Comparison of ENCODE assay signal across 8 mouse cellular contexts in the genomic region with DNA sequence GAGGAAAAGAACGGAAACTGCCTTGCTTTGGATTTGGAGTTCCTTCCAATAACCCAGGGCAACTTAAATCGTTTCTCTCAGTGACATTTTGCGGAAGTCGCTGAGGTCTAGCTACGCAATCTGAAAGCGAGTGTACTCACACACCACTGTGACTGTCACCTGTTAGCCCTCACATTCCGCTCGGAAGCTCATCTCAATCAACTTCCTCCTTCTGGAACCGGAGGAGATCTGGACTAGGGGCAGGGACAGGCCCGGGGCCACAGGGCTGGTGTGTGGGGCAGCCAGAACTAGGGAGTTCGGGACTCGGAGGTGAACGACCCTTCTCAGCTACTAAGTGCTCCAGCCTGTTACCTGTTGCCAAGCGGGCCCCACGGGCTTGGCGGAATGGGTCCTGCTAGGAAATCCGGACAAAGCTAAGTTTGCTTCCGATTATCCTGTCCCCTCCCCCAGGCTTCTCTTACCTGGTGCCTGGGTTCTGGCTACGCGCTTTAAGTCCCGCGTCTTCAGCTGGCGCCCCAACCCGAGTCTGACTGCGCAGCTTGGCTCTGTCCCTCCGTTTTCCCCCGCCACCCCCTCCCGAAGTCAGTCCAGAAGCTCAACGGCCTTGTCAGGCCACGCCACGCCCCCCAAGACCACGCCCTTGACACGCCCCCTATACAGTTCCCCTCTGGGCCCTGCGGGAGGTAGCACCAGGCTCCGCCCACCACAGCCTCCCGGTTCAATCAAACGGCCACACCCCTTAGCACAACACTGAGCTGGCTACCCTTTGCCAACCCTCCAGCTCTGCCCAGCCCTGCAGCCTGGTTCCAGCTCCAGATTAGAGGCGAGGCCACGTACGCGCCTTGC. TPM values are rescaled to one million over a fixed set of nuclear protein-coding genes. Genes with fewer than 3 reads are reported as not detected.
DNase-seq lines count a peak whose midpoint lies in the region; ATAC-seq and TF ChIP-seq lines count a peak whose summit lies in the region.

No protein-coding gene starts in this region.

- peak overlapping the region; percentile 72 for H3K4me2 ChIP-seq in forebrain, embryonic 12.5 days
- peak overlapping the region; percentile 94 for H3K4me2 ChIP-seq in heart, embryonic 16.5 days (ENCODE audit: low read depth, low read length)
- peak overlapping the region; percentile 92 for H3K4me2 ChIP-seq in liver, embryonic 15.5 days
- peak overlapping the region; percentile 73 for H3K4me2 ChIP-seq in neural tube, embryonic 11.5 days (ENCODE audit: low read depth)
- H3K4me2 ChIP-seq in stomach, embryonic 16.5 days (ENCODE audit: low read depth, low read length), result peak overlapping the region; percentile 78

- WGBS in forebrain, embryonic 12.5 days, result 2% methylated on average over 41 of the region's 41 CpGs
- 3% methylated on average over 40 of the region's 41 CpGs for WGBS in heart, embryonic 16.5 days
- under 1% methylated on average over 41 of the region's 41 CpGs for WGBS in liver, embryonic 15.5 days (ENCODE audit: insufficient replicate concordance)
- 2% methylated on average over 41 of the region's 41 CpGs for WGBS in neural tube, embryonic 11.5 days
- 2% methylated on average over 41 of the region's 41 CpGs for WGBS in stomach, embryonic 16.5 days

- H3K4me3 ChIP-seq in ES-Bruce4 (ENCODE audit: low read depth, low read length), result peak overlapping the region; percentile 62
- H3K4me3 ChIP-seq in forebrain, embryonic 12.5 days (replicated peaks), result peak overlapping the region; percentile 40
- H3K4me3 ChIP-seq in heart, embryonic 16.5 days (ENCODE audit: low read length), result peak overlapping the region; percentile 67
- peak overlapping the region; percentile 84 for H3K4me3 ChIP-seq in liver, embryonic 15.5 days (replicated peaks)
- peak overlapping the region; percentile 40 for H3K4me3 ChIP-seq in neural tube, embryonic 11.5 days (ENCODE audit: low read depth, low read length)
- peak overlapping the region; percentile 60 for H3K4me3 ChIP-seq in stomach, embryonic 16.5 days (replicated peaks; ENCODE audit: low read length)

- H3K9me3 ChIP-seq in ES-Bruce4 (replicated peaks; ENCODE audit: control insufficient read depth, insufficient read depth, low read length, poor library complexity, severe bottlenecking), result no peaks in the 10 kb centered on the region
- peaks cover 5% of the 10 kb centered on the region; the same call in 1 of the 2 replicates for H3K9me3 ChIP-seq in forebrain, embryonic 12.5 days
- H3K9me3 ChIP-seq in heart, embryonic 16.5 days (replicated peaks; ENCODE audit: control insufficient read depth, low read length), result no peaks in the 10 kb centered on the region
- H3K9me3 ChIP-seq in liver, embryonic 15.5 days (replicated peaks), result no peaks in the 10 kb centered on the region
- H3K9me3 ChIP-seq in neural tube, embryonic 11.5 days (ENCODE audit: control insufficient read depth, low read length), result no peaks in the 10 kb centered on the region
- H3K9me3 ChIP-seq in stomach, embryonic 16.5 days (replicated peaks; ENCODE audit: control insufficient read depth, low read length), result no peaks in the 10 kb centered on the region

- H3K27me3 ChIP-seq in ES-Bruce4 (ENCODE audit: control insufficient read depth, insufficient read depth, low read length, poor library complexity, severe bottlenecking), result no peaks in the 10 kb centered on the region
- H3K27me3 ChIP-seq in forebrain, embryonic 12.5 days, result peaks cover 35% of the 10 kb centered on the region
- no peaks in the 10 kb centered on the region for H3K27me3 ChIP-seq in heart, embryonic 16.5 days (ENCODE audit: control insufficient read depth, insufficient read depth, low read length)
- no peaks in the 10 kb centered on the region for H3K27me3 ChIP-seq in liver, embryonic 15.5 days
- peaks cover 12% of the 10 kb centered on the region for H3K27me3 ChIP-seq in neural tube, embryonic 11.5 days (ENCODE audit: control insufficient read depth, insufficient read depth, low read length)
- no peaks in the 10 kb centered on the region for H3K27me3 ChIP-seq in stomach, embryonic 16.5 days (ENCODE audit: control insufficient read depth, insufficient read depth, low read length)

- no peaks in the 10 kb centered on the region for H3K36me3 ChIP-seq in ES-Bruce4 (ENCODE audit: control insufficient read depth, insufficient read depth, low read length, poor library complexity, severe bottlenecking)
- H3K36me3 ChIP-seq in forebrain, embryonic 12.5 days (replicated peaks), result no peaks in the 10 kb centered on the region
- H3K36me3 ChIP-seq in heart, embryonic 16.5 days (ENCODE audit: control insufficient read depth, insufficient read depth), result no peaks in the 10 kb centered on the region
- H3K36me3 ChIP-seq in liver, embryonic 15.5 days (replicated peaks), result peaks cover 20% of the 10 kb centered on the region
- H3K36me3 ChIP-seq in neural tube, embryonic 11.5 days (ENCODE audit: control insufficient read depth, insufficient read depth, low read length), result no peaks in the 10 kb centered on the region
- H3K36me3 ChIP-seq in stomach, embryonic 16.5 days (ENCODE audit: control insufficient read depth, insufficient read depth, low read length), result no peaks in the 10 kb centered on the region

- peak; percentile 96 for ATAC-seq in forebrain, embryonic 12.5 days (ENCODE audit: low FRiP score)
- peak; percentile 95 for ATAC-seq in heart, embryonic 16.5 days (replicated peaks; ENCODE audit: extremely low read depth, insufficient read depth, low FRiP score)
- ATAC-seq in liver, embryonic 15.5 days (ENCODE audit: insufficient read depth), result peak; percentile 92
- peak; percentile 93 for ATAC-seq in neural tube, embryonic 11.5 days (ENCODE audit: insufficient read depth, low FRiP score, low TSS enrichment)
- ATAC-seq in stomach, embryonic 16.5 days (ENCODE audit: insufficient read depth, low FRiP score), result peak; percentile 97

- no peaks in the 10 kb centered on the region for H3K4me1 ChIP-seq in ES-Bruce4 (ENCODE audit: control insufficient read depth, insufficient read depth, low read length)
- peaks cover 19% of the 10 kb centered on the region for H3K4me1 ChIP-seq in forebrain, embryonic 12.5 days
- peaks cover 25% of the 10 kb centered on the region for H3K4me1 ChIP-seq in heart, embryonic 16.5 days (ENCODE audit: control insufficient read depth, insufficient read depth, low read length)
- peaks cover 93% of the 10 kb centered on the region for H3K4me1 ChIP-seq in liver, embryonic 15.5 days (replicated peaks)
- H3K4me1 ChIP-seq in neural tube, embryonic 11.5 days (ENCODE audit: control insufficient read depth, insufficient read depth, low read length), result peaks cover 9% of the 10 kb centered on the region
- H3K4me1 ChIP-seq in stomach, embryonic 16.5 days (ENCODE audit: control insufficient read depth, insufficient read depth, low read length), result peaks cover 52% of the 10 kb centered on the region

- no peak overlapping the region for H3K27ac ChIP-seq in ES-Bruce4 (ENCODE audit: insufficient read depth, low read length)
- H3K27ac ChIP-seq in forebrain, embryonic 12.5 days, result peak overlapping the region; percentile 70
- H3K27ac ChIP-seq in heart, embryonic 16.5 days (ENCODE audit: low read length), result peak overlapping the region; percentile 78
- H3K27ac ChIP-seq in liver, embryonic 15.5 days (replicated peaks), result peak overlapping the region; percentile 98
- no peak overlapping the region for H3K27ac ChIP-seq in neural tube, embryonic 11.5 days (ENCODE audit: low read depth, low read length)
- peak overlapping the region; percentile 95 for H3K27ac ChIP-seq in stomach, embryonic 16.5 days (ENCODE audit: low read length)

- peak overlapping the region; percentile 17; the same call in 1 of the 2 replicates for H3K9ac ChIP-seq in ES-Bruce4 (ENCODE audit: low read depth, poor library complexity, severe bottlenecking)
- peak overlapping the region; percentile 52; the same call in 1 of the 2 replicates for H3K9ac ChIP-seq in forebrain, embryonic 12.5 days
- H3K9ac ChIP-seq in heart, embryonic 16.5 days (ENCODE audit: low read length), result peak overlapping the region; percentile 79
- peak overlapping the region; percentile 87 for H3K9ac ChIP-seq in liver, embryonic 15.5 days
- H3K9ac ChIP-seq in neural tube, embryonic 11.5 days (ENCODE audit: low read length), result peak overlapping the region; percentile 42
- peak overlapping the region; percentile 79 for H3K9ac ChIP-seq in stomach, embryonic 16.5 days (ENCODE audit: low read length)

- DNase-seq in c-Kit-positive CD71-positive TER-119-positive erythroid progenitor cells, embryonic 14.5 days (ENCODE audit: low spot score), result peak; percentile 99
- DNase-seq in kidney, postnatal 36 days, result peak; percentile 99
- DNase-seq in neural tube, embryonic 11.5 days (ENCODE audit: low spot score), result peak; percentile 93

- TF ChIP-seq EP300 in ES-Bruce4 (IDR thresholded peaks at IDR 0.05; ENCODE audit: insufficient read depth, low read depth, low read length), result no peak

- TF ChIP-seq CTCF in ES-Bruce4 (IDR thresholded peaks at IDR 0.05; ENCODE audit: low read depth, low read length), result no peak

- no peak for TF ChIP-seq POLR2A in ES-Bruce4 (IDR thresholded peaks at IDR 0.05; ENCODE audit: insufficient read depth, low read length)

RNA-seq across cellular contexts. Expression of gene Cd82, which starts 0.8 kb away (rescaled TPM):
- 4.2 and 4.9 TPM in 2 replicates for polyA plus RNA-seq in ES-Bruce4 (2011; ENCODE audit: insufficient read depth, insufficient read length, low read depth, missing spikeins)
- polyA plus RNA-seq in forebrain, embryonic 12.5 days (2016; fragmentation: Nextera tagmentation; extraction: Ambion mirVana), result 9.1 and 10.6 TPM in 2 replicates
- polyA plus RNA-seq in heart, embryonic 16.5 days (2015; fragmentation: Nextera tagmentation; extraction: Ambion mirVana), result 47.6 and 58.8 TPM in 2 replicates
- polyA plus RNA-seq in liver, embryonic 15.5 days (2015; fragmentation: Nextera tagmentation; extraction: Ambion mirVana), result 113 and 118 TPM in 2 replicates
- 5.4 and 7.3 TPM in 2 replicates for polyA plus RNA-seq in neural tube, embryonic 11.5 days (2014; fragmentation: Nextera tagmentation; extraction: Ambion mirVana)
- polyA plus RNA-seq in stomach, embryonic 16.5 days (2015; fragmentation: Nextera tagmentation; extraction: Ambion mirVana), result 112 and 127 TPM in 2 replicates

Comparison
In these comparisons a context has a peak if more than half of its experiments do, and no peak if none do; other contexts are left out.
1. H3K27ac ChIP-seq: peak in forebrain, embryonic 12.5 days (single experiment), heart, embryonic 16.5 days (single experiment), liver, embryonic 15.5 days (single experiment) and stomach, embryonic 16.5 days (single experiment); none in ES-Bruce4 (single experiment) and neural tube, embryonic 11.5 days (single experiment).
2. H3K9ac ChIP-seq: peak in every context shown above with its lines; median percentile 87 in liver, embryonic 15.5 days; 79 in heart, embryonic 16.5 days; 79 in stomach, embryonic 16.5 days; 52 in forebrain, embryonic 12.5 days; 42 in neural tube, embryonic 11.5 days; 17 in ES-Bruce4.
3. Peak in every context shown above with its lines, with median percentiles within 50 percentile points of each other: H3K4me3 ChIP-seq, DNase-seq, ATAC-seq and H3K4me2 ChIP-seq.